Mouse (Mus musculus): Measurements from ENCODE around the gene Tnfsf8.

Gene Tnfsf8

DNA sequence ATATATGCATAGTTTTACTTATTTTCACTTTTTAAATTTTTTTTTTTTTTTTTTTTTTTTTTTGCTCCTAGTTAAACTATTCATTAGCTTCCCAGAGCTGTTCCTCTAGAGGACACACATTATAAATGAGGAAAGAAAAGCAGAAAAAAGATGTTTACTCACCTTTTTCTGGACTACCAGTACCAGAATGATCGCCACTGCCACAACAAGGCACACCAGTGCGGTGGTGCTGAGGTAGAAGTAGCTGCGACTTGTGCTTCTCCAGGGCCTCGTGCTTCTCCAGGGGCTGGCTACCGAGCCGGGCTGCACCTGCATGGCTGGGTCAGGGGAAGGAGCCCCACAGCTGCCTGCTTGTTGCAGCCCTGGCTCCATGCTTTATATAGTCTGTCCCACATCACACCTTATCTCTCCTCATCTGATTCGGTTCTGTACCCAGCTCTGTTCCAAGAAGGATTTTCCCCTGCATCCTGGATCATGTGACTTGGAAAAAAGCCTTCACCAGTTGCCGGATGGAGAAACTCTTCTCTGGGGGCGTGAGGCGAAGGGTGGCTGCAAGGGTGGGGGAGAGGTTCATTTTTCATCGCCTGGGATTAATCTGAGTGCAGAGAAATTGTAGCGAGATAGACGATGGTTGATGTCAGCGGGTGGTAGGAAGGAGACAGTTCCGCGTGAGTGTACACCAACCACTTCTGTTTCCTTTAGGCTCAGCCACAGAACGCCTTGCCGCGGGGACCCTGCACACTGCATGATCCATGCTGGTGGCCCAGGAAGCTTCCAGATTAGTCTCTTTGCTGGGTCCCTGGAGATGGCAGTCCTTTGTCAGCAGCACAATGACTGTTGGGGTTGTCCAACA is at the start of gene Tnfsf8:
Tnfsf8 (minus strand) TSS at position 660 of the 853 bp plus-strand sequence.
- in situ Hi-C loops (cut with MboI, MseI), result loop anchor here (5.0 kb wide), 2 partner anchors 46 to 454 kb away; no protein-coding TSS in a partner anchor

DNA sequence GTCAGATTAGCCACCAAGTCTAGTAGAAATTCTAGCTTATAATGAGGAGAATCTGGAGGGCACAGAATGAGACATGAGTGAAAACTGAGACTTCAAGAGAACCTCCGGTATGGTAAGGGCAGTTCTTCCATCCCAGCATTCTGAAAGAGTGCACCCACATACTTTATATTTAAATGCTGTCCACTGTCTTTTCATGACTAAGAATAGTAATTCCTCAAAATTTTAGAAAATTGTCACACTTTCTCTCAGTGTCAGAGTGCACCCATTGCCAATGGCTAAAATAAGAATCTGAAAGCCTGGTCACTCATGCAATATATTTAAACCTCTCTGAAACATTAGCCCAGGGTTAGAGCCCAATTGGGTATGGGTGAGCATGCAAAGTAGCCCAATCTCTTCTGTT is 47.4 kb upstream of the Tnfsf8 start:
- in situ Hi-C loops (cut with MboI, MseI), result loop anchor here (5.0 kb wide), 1 partner anchor 46 kb away; the partner anchor contains the start of gene Tnfsf8

DNA sequence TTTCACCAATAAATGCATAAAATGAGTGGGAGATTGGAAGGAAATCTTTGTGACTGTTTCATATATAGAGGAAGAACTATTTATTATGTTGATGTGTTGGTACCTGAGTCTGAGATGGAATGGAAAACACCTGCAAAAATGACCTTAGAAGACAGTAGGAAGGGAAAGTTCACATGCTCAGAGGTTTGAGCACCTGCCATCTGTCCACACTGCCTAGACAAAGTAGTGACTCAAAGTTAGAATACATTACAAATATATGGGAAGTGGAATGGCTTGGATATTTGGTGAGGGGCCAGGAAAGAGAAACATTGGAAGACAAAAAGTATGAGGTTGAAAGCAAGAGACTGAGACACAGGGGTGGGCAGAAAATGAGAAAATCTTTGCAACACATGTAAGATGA is 46.3 kb upstream of the Tnfsf8 start:
- in situ Hi-C loops (cut with MboI, MseI), result loop anchor here (5.0 kb wide), 1 partner anchor 45 kb away; the partner anchor contains the start of gene Tnfsf8

DNA sequence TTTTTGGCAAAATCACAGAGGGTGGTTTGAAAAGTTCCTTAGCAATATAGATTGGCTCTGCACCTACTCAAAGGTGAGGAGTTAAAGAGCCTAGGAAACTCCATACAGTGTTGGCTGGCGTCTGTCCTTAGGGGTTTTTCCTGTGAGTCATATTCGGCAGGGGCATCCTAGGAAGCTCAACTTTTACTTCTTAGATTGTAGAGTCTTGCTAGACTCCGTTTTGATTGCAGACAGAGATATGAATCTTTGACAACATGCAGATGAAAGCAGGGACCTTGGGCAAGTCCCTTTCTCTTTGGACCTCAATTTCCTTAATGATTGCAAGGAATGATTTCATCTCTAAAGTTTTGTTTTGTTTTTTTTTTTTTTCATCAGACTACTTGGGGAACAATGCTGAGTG is 44.9 kb upstream of the Tnfsf8 start:
- in situ Hi-C loops (cut with MboI, MseI), result loop anchor here (5.0 kb wide), 1 partner anchor 44 kb away; the partner anchor contains the start of gene Tnfsf8

DNA sequence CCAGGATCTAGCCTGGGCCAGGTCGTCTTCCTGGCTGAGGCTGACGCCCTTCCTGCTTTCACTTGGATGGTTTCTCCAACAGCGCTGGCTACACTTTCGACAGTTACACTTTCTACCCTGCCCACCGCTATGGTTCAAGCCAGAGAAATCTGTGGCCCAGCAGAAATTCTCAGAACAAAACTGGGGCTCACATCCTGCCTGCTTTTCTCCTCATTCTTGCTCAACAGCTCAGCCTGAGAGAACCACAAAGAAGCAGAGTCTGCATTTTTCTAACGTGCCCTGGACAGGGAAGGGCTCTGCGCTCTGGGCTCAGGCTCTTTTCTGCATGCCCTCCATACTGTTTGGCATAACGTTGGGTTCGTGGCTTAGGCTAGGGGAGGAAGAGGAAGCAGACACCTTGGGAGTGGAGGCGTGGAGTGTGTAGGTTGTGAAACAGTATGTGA is 38.0 kb upstream of the Tnfsf8 start:
- in situ Hi-C loops (cut with MboI, MseI), result no loop called here

DNA sequence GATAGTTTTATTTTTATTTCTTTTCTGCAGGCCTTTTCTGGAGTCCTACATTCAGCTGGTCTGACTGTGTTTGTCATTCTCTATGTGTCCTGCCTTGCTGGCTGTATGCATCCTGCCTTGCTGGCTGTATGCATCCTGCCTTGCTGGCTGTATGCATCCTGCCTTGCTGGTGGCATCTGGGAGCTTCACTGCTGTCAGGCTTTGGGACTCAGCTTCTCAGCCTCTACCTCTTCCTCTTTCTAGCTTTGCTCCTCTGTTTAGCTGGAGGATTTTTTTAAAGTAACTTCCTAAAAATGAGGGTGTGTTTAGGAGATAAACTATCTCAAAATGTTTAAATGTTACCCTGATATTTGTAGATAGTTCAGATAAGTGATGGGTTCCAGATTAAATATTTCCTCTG is 36.0 kb upstream of the Tnfsf8 start:
- in situ Hi-C loops (cut with MboI, MseI), result no loop called here

DNA sequence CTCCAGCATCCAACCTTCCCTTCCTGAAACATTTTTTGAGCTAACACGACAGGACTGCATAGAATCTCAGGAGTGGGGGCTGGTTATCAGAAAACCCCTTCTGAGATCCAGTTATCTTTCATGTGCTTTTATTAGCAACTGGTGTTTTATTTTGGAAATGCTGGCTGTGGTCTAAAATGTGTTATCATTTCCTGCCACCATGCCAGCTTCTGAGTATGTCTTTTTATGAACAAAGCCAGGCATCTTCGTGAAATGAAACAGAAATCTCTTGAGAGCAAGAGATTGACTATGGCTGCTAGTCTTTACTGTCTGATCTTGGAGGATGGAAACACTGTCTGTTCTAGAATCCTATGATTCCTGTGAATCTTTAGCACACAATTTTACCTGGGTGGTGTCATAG is 25.0 kb upstream of the Tnfsf8 start:
- in situ Hi-C loops (cut with MboI, MseI), result loop anchor here (10.0 kb wide), 1 partner anchor 1021 kb away; no protein-coding TSS in a partner anchor

DNA sequence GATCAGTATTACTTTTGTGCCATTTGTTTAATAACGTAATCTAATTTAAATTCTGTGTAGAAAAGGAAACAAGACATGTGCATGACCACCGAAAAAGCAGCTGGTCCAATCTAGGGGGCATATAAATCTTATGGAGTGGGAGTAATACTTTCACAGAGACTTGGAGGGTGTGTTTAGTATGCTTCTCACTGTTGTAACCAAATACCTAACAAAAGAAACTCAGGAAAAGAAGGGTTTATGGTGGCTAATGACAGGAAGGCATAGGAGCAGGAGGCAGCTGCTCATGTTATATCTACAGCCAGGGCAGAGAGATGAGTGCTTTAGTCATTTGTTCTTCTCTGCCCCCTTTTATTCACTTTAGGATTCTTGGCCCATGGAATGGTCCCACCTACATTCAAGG is 15.6 kb upstream of the Tnfsf8 start:
- in situ Hi-C loops (cut with MboI, MseI), result no loop called here

DNA sequence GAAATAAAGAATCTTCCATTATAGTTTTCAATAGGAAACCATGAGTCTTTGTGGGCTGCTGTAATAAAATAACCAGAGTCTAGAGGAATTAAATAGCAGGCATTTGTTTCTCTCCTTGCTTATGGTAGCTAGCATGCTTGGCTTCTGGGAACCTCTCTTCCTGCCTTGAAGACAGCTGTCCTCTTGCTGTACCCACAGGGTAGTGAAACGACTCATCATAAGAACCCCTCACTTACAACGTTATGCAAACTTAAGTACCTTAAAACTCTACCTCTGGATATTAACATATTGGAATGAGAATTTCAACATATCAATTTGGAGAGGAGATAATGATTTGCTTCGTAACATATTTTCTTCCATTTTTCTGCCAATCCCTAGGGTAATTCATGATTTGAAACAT is 14.3 kb upstream of the Tnfsf8 start:
- in situ Hi-C loops (cut with MboI, MseI), result no loop called here

DNA sequence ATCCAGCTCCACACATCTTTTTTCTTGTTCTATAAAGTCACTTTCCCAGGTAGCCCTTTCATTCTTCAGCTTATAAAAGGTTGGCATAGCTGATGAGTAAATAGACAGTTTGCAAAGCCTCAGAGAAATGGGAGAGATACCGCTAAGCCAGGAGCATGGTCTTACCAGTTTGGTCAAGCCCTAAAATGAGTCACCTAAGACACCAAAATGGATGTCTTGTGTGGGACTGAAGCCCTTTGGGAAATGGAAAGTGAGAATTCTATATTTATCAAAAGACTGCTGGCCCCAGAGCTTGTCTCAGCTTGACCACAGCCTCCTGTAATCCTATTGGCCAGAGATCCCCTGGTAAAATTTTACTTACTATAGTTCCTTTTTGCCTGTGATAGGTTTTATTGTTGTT is 9.5 kb upstream of the Tnfsf8 start:
- in situ Hi-C loops (cut with MboI, MseI), result loop anchor here (5.0 kb wide), 1 partner anchor 67 kb away; no protein-coding TSS in a partner anchor

DNA sequence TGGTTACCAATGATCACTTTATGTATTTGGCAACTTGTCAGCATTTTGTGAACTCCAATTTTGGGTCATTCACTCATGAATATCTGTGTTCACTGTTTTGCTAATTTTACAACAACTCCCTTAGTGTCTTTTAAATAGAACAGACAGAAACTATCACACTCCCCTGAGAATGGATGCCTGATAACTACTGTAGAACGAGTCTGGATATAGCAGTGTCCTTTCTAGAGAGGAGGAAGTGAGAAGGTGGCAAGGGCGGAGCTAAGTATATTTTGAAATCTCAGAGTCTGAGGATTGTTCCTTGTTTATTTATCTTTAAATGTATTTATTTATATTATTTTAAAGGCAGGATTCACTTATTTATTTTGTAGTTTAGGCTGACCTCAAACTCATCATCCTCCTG is 7.6 kb upstream of the Tnfsf8 start:
- in situ Hi-C loops (cut with MboI, MseI), result no loop called here

DNA sequence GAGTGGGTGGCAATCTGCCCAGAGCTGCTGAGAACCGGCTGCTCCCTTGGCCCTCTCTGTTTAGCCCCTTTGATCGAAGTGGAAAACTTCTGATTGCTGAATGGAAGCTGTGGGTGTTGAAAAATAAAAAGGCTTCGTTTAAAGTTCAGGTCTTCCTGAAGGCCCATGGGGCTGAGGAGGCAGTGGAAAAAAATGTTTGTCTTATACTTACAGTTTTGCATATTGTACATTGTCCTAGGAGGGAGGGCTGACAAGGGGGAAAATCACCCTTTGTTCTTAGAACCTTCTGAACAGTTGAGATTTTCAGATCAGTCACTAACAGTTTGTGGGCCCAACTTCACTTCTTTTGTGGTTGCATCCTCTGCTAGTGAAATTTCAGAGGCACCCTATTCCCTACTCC is 1.8 kb upstream of the Tnfsf8 start:
- in situ Hi-C loops (cut with MboI, MseI), result loop anchor here (5.0 kb wide), 2 partner anchors 44 to 456 kb away; no protein-coding TSS in a partner anchor

DNA sequence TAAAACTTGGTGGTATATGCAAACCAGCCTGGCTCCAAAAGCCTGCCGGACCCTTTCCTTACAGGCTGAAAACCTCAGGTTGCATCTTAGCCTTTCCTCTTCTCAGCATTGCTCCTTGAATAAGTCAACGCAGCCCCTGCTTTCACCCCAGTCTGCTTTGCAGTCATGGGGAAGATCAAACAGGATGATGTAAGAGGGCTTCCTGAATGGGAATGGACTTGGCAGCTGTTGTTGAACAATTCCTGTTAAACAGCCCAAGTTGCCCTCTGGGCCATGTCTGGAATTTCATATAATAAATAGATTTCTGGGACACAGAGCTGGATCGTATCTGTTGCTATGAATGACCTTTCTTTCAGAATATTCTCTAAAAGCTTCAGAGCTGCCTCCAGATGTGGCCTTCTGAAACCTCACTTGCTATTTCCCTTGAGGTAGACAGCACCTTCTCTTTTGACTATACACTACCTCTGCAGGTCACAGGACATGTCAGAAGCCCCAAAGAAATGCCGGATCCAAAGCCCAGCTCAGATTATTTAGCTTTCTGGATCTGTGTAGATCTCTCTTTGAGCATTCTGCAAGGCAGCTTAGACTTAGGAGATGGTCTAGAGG is 1.0 kb upstream of the Tnfsf8 start:
- in situ Hi-C loops (cut with MboI, MseI), result loop anchor here (5.0 kb wide), 2 partner anchors 45 to 455 kb away; no protein-coding TSS in a partner anchor

DNA sequence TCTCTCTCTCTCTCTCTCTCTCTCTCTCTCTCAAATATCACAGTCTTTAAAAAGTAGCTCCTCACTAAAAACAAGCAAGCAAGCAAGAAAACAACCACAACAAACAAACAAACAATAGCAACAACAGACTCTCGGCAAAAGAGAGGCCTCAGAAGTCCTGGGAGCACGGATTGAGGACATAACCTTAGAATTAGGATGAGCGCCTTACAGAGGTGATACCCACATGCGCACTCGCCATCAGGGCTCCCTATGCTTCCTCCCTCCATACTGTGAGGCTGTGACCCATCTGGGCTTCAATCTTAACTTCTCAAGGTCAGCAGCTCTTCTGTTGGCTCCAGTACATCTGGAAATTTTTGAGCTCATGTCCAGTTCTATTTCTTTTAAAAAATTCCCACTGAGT is 911 bp downstream of the Tnfsf8 start:
- in situ Hi-C loops (cut with MboI, MseI), result loop anchor here (5.0 kb wide), 2 partner anchors 47 to 453 kb away; no protein-coding TSS in a partner anchor

DNA sequence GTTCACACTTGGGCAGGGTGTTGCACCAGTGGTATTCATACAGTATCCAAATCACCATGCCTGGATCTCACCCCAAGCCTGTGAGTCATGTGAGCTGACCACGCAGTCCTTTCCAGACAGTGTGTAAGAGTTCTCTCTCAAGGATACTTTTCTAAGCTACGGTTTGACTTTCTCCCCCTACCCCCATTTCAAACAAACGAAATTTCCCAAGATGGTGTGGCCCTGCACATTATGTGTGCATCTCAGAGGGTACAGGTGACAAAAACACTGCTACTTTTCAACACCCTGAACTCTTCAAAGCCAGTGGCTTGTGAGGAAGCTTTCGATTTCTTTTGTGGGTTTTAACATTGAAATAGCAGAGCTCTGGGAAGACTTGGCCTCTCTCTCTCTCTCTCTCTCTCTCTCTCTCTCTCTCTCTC is 1.4 kb downstream of the Tnfsf8 start:
- in situ Hi-C loops (cut with MboI, MseI), result loop anchor here (5.0 kb wide), 2 partner anchors 48 to 452 kb away; no protein-coding TSS in a partner anchor

DNA sequence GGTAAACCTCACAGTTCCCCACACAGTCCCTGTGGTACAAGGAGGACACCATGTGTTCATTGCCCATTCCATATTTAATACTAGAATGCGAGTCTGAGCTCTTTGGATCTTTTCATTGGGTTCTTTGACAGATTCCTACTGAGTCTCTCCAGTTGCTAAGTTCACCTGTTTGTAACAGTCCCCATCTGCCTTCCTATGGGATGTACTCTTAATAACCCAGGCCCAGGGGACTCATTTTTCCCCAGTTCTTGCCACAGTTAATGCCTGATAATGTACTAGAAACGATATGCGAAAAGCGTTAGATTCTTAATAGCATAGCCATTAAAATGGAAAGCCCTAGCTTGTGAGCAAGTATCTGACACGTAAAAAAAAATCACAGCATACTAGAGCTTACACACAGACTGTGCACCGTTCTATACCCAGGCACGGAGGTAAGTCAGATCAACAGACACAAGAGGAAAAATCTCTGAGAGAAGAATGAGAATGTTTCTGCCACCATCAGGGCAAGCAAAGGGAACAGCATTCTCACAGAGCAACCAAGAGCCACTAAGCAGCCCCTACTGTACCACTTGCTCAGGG is 2.4 kb downstream of the Tnfsf8 start:
- in situ Hi-C loops (cut with MboI, MseI), result no loop called here

DNA sequence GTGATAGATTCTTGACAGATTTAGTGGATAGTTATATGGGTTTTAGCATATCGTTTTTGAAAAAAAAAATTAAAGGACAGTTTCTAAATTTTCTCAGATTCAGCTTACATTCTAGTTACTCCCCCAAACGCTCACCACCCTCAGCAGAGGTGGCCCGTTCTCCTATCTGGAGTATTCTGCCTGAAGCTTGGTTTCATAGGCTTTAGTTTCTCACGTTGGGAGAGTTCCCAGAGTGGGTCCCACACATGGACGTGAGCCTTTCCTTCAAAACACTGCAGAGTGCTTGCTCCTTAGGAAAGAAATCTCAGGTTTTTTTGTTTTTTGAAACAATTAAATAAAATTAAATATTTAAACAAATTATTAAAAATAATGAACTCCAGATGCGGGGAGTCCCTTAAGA is 4.4 kb downstream of the Tnfsf8 start:
- in situ Hi-C loops (cut with MboI, MseI), result no loop called here

DNA sequence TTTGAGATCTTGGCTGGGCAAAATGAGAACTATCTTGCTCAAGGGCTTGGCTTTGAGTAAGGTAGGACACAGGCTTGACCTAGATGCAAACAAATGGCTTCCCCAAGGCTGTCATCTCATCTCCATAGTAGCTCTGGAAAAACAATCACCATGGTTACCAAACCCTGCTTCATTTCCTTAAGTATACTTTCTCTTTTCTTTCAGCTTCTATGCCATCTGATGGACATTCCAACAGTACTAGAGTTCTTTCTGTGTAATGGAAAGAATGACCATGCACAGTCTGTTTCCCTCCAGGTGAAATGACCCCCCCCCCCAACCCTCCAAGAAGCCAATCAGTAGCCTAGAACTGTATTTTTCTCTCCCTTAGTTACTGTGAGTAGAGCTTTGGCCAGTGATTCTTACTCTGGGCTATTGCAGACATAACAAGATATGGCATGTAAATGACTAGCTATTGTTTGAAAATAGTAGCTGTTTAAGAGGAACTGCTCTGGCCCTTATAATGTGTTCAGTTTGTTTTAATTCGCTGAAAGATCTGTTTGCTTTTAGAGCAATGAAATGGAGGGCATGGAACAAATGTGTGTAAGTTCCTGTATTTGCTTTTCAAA is 7.3 kb downstream of the Tnfsf8 start:
- in situ Hi-C loops (cut with MboI, MseI), result no loop called here

DNA sequence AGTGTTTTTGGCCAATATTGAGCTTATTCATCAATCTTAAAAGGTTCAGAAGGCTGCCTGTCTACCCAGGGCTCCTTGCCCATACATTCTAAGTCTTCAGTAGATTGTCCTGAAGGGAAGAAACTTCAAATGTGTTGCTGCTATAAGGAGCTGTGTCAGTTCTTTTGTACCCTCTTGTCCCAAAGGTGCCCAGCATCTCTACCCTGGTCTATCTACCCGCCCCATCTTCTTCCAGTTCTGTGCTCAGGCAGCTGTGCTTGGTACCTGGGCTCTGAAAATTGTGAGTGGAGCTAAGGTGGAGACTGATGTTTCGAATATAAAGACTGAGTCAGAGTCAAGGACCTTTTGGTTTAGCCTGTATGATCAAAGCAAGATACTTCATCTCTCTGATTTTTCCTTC is 11.1 kb downstream of the Tnfsf8 start:
- in situ Hi-C loops (cut with MboI, MseI), result no loop called here

DNA sequence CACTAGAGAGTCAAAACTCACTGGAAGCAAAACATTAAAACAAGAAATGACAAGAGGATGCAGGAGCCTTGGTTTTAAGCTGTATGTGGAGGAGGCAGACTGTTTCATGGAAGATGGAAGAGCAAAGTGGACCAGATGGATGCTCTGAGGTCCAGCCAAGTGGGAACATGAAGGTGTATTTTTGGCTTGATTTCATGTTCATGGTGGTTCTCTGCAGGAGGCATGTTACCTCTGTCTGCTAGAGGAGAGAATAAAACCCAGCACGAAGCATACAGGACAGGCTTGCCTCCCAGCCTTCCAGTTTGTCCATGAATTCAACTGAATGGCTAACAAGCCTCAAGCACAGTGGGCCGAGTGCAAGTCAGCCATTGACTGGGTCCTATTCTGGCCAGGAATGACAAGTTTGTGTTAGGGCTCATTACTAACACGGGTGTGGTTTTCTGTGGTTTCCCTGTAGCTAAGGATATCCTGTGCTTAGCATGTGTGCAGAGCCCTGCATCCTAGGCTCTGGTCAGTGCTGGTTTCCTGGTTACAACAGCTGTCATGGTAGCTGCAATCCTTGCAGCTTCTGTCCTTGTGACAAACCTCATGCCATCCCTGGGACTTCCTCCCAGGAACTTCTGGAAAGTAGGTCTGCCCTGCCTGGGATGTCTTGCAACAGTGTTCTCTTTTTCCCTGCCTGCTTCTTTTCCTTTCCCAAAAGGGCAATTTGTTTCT is 14.1 kb downstream of the Tnfsf8 start:
- in situ Hi-C loops (cut with MboI, MseI), result loop anchor here (10.0 kb wide), 1 partner anchor 1442 kb away; the partner anchor contains the start of genes Cdc26 and Prpf4

DNA sequence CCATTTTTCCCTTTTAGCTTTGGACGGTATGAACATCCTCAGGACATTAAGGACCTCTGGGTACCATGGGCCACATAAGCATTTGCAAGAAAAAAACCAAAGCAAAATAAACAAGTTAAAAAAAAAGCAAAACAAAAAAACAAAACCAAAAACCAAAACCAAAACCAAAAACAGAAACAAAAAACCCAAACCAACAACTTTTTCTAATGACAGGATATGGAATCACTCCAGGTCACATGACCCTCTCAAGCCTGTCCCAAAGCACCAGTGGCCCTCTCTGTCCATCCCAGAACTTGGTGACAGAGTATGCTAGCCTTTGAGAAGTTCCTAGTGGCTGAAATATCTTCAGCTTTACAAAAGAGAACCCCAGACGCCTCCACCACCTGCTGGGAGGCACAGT is 15.4 kb downstream of the Tnfsf8 start:
- in situ Hi-C loops (cut with MboI, MseI), result loop anchor here (10.0 kb wide), 1 partner anchor 1441 kb away; the partner anchor contains the start of genes Cdc26 and Prpf4
